Mouse (Mus musculus): ENCODE data around the gene Eapp.

DNA sequence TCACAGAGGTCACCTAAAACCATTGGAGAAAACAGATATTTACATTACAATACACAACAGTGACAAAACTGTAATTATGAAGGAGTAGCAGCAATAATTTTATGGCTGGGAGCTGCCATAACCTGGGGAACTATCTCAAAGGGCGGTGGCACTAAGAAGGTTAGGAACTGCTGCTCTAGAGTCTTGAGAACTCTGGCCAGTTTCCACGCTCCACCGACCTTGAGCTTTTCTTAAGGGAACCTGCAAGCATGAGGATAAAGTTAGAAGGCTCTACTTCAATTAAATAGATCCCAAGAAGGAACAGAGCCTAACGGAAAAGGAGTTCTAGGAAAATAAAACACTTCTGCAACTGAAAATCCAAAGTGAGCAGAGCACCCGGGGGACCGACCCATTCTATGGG is 30.2 kb downstream of the Eapp start:
- no peak for TF ChIP-seq POLR2A (IDR thresholded peaks at IDR 0.05; ENCODE audit: low read depth, low read length)
- TF ChIP-seq CTCF (conservative IDR thresholded peaks at IDR 0.05; ENCODE audit: insufficient read depth, insufficient read length, low read depth, low read length), result no peak
